Mouse (Mus musculus): ENCODE data around the gene Noct. TPM values are rescaled to one million over a fixed set of nuclear protein-coding genes. Genes with fewer than 3 reads are reported as not detected.

The Noct gene
- polyA plus RNA-seq, 1 experiment from 2014 or later, result 15.2 TPM

GRCm38 (mm10) chr3:51222834-51223460 is 1.3 kb upstream of the Noct start:
- no peak for DNase-seq (ENCODE audit: low spot score)
- Histone ChIP-seq H3K4me2 (ENCODE audit: low read depth, low read length, severe bottlenecking) (no peak overlapping the region), H3K36me3 (ENCODE audit: control insufficient read depth, insufficient read depth, low read length) (no peaks in the 10 kb centered on the region), H3K4me3 (ENCODE audit: low read depth, low read length) (no peak overlapping the region), H3K9ac (ENCODE audit: low read length) (no peak overlapping the region), H3K27me3 (ENCODE audit: control insufficient read depth, insufficient read depth, low read length) (no peaks in the 10 kb centered on the region), H3K4me1 (replicated peaks; ENCODE audit: control insufficient read depth, insufficient read depth, low read length) (peaks cover 4% of the 10 kb centered on the region; the same call in 1 of the 2 replicates), H3K27ac (ENCODE audit: low read depth, low read length) (no peak overlapping the region), H3K9me3 (ENCODE audit: control insufficient read depth, low read length) (no peaks in the 10 kb centered on the region)
- no peak for ATAC-seq (replicated peaks; ENCODE audit: low FRiP score)
- 67% methylated on average over 10 of the region's 10 CpGs for WGBS

- 17% methylated on average over 5 of the region's 5 CpGs for WGBS
- H3K9ac ChIP-seq (ENCODE audit: low read length), result peak overlapping the region; percentile 16; the same call in 1 of the 2 replicates
- no peaks in the 10 kb centered on the region for H3K9me3 ChIP-seq (ENCODE audit: control insufficient read depth, low read length)
- H3K36me3 ChIP-seq (ENCODE audit: control insufficient read depth, insufficient read depth, low read length), result no peaks in the 10 kb centered on the region
- no peaks in the 10 kb centered on the region for H3K27me3 ChIP-seq (ENCODE audit: control insufficient read depth, insufficient read depth, low read length)
- peaks cover 4% of the 10 kb centered on the region; the same call in 1 of the 2 replicates for H3K4me1 ChIP-seq (replicated peaks; ENCODE audit: control insufficient read depth, insufficient read depth, low read length)
- DNase-seq (ENCODE audit: low spot score) (no peak), ATAC-seq (replicated peaks; ENCODE audit: low FRiP score) (no peak)
- peak overlapping the region; percentile 94; the same call in 1 of the 2 replicates for H3K4me3 ChIP-seq (ENCODE audit: low read depth, low read length)
- H3K27ac ChIP-seq (ENCODE audit: low read depth, low read length), result no peak overlapping the region
- H3K4me2 ChIP-seq (ENCODE audit: low read depth, low read length, severe bottlenecking), result peak overlapping the region; percentile 74; the same call in 1 of the 2 replicates
Measured at GRCm38 (mm10) chr3:51223556-51223955, 691 bp upstream of the Noct start.

- Histone ChIP-seq H3K4me2 (ENCODE audit: low read depth, low read length, severe bottlenecking) (peak overlapping the region; percentile 74), H3K27me3 (ENCODE audit: control insufficient read depth, insufficient read depth, low read length) (no peaks in the 10 kb centered on the region), H3K4me1 (replicated peaks; ENCODE audit: control insufficient read depth, insufficient read depth, low read length) (peaks cover 4% of the 10 kb centered on the region; the same call in 1 of the 2 replicates), H3K36me3 (ENCODE audit: control insufficient read depth, insufficient read depth, low read length) (no peaks in the 10 kb centered on the region), H3K4me3 (ENCODE audit: low read depth, low read length) (peak overlapping the region; percentile 94), H3K9me3 (ENCODE audit: control insufficient read depth, low read length) (no peaks in the 10 kb centered on the region), H3K27ac (ENCODE audit: low read depth, low read length) (peak overlapping the region; percentile 93), H3K9ac (ENCODE audit: low read length) (peak overlapping the region; percentile 90)
- under 1% methylated on average over 38 of the region's 39 CpGs for WGBS
- peak; percentile 16; the same call in 1 of the 2 replicates for ATAC-seq (replicated peaks; ENCODE audit: low FRiP score)
- no peak for DNase-seq (ENCODE audit: low spot score)
Measured at GRCm38 (mm10) chr3:51225226-51225750, 1.0 kb downstream of the Noct start.

- no peaks in the 10 kb centered on the region for H3K27me3 ChIP-seq (ENCODE audit: control insufficient read depth, insufficient read depth, low read length)
- H3K27ac ChIP-seq (ENCODE audit: low read depth, low read length), result no peak overlapping the region
- ATAC-seq (replicated peaks; ENCODE audit: low FRiP score) (no peak), DNase-seq (ENCODE audit: low spot score) (no peak)
- WGBS, result 93% methylated on average over 10 of the region's 10 CpGs
- H3K4me2 ChIP-seq (ENCODE audit: low read depth, low read length, severe bottlenecking), result peak overlapping the region; percentile 74
- no peaks in the 10 kb centered on the region for H3K36me3 ChIP-seq (ENCODE audit: control insufficient read depth, insufficient read depth, low read length)
- peaks cover 4% of the 10 kb centered on the region; the same call in 1 of the 2 replicates for H3K4me1 ChIP-seq (replicated peaks; ENCODE audit: control insufficient read depth, insufficient read depth, low read length)
- H3K9ac ChIP-seq (ENCODE audit: low read length), result no peak overlapping the region
- H3K4me3 ChIP-seq (ENCODE audit: low read depth, low read length), result peak overlapping the region; percentile 94
- H3K9me3 ChIP-seq (ENCODE audit: control insufficient read depth, low read length), result no peaks in the 10 kb centered on the region
Measured at GRCm38 (mm10) chr3:51225979-51226378, 1.7 kb downstream of the Noct start.

- 92% methylated on average over 3 of the region's 3 CpGs for WGBS
- H3K4me2 ChIP-seq (ENCODE audit: low read depth, low read length, severe bottlenecking), result 0 out of 2 replicates have a peak overlapping the region, but pooled peaks have one; percentile 21
- DNase-seq (ENCODE audit: low spot score), result no peak
- no peak overlapping the region for H3K4me3 ChIP-seq (ENCODE audit: low read depth, low read length)
- no peak overlapping the region for H3K27ac ChIP-seq (ENCODE audit: low read depth, low read length)
- no peak for ATAC-seq (replicated peaks; ENCODE audit: low FRiP score)
- H3K9me3 ChIP-seq (ENCODE audit: control insufficient read depth, low read length), result no peaks in the 10 kb centered on the region
- no peaks in the 10 kb centered on the region for H3K36me3 ChIP-seq (ENCODE audit: control insufficient read depth, insufficient read depth, low read length)
- no peak overlapping the region for H3K9ac ChIP-seq (ENCODE audit: low read length)
- H3K4me1 ChIP-seq (replicated peaks; ENCODE audit: control insufficient read depth, insufficient read depth, low read length), result peaks cover 4% of the 10 kb centered on the region; the same call in 1 of the 2 replicates
- H3K27me3 ChIP-seq (ENCODE audit: control insufficient read depth, insufficient read depth, low read length), result no peaks in the 10 kb centered on the region
Measured at GRCm38 (mm10) chr3:51226601-51227000, 2.4 kb downstream of the Noct start.

GRCm38 (mm10) chr3:51228038-51228820 is 4.0 kb downstream of the Noct start:
- WGBS, result 78% methylated on average over 10 of the region's 10 CpGs
- H3K4me1 ChIP-seq (replicated peaks; ENCODE audit: control insufficient read depth, insufficient read depth, low read length), result peaks cover 4% of the 10 kb centered on the region; the same call in 1 of the 2 replicates
- H3K36me3 ChIP-seq (ENCODE audit: control insufficient read depth, insufficient read depth, low read length), result no peaks in the 10 kb centered on the region
- H3K27me3 ChIP-seq (ENCODE audit: control insufficient read depth, insufficient read depth, low read length), result no peaks in the 10 kb centered on the region
- no peak for ATAC-seq (replicated peaks; ENCODE audit: low FRiP score)
- H3K27ac ChIP-seq (ENCODE audit: low read depth, low read length), result no peak overlapping the region
- H3K4me3 ChIP-seq (ENCODE audit: low read depth, low read length), result no peak overlapping the region
- DNase-seq (ENCODE audit: low spot score), result no peak
- no peaks in the 10 kb centered on the region for H3K9me3 ChIP-seq (ENCODE audit: control insufficient read depth, low read length)
- no peak overlapping the region for H3K9ac ChIP-seq (ENCODE audit: low read length)
- H3K4me2 ChIP-seq (ENCODE audit: low read depth, low read length, severe bottlenecking), result no peak overlapping the region

GRCm38 (mm10) chr3:51228821-51229205 is 4.6 kb downstream of the Noct start:
- Histone ChIP-seq H3K4me1 (replicated peaks; ENCODE audit: control insufficient read depth, insufficient read depth, low read length) (peaks cover 4% of the 10 kb centered on the region; the same call in 1 of the 2 replicates), H3K4me2 (ENCODE audit: low read depth, low read length, severe bottlenecking) (no peak overlapping the region), H3K27me3 (ENCODE audit: control insufficient read depth, insufficient read depth, low read length) (no peaks in the 10 kb centered on the region), H3K9me3 (ENCODE audit: control insufficient read depth, low read length) (no peaks in the 10 kb centered on the region), H3K36me3 (ENCODE audit: control insufficient read depth, insufficient read depth, low read length) (no peaks in the 10 kb centered on the region), H3K9ac (ENCODE audit: low read length) (no peak overlapping the region), H3K27ac (ENCODE audit: low read depth, low read length) (no peak overlapping the region), H3K4me3 (ENCODE audit: low read depth, low read length) (no peak overlapping the region)
- WGBS, result 90% methylated on average over 9 of the region's 9 CpGs
- ATAC-seq (replicated peaks; ENCODE audit: low FRiP score) (no peak), DNase-seq (ENCODE audit: low spot score) (no peak)

GRCm38 (mm10) chr3:51229226-51229625 is 5.0 kb downstream of the Noct start:
- Histone ChIP-seq H3K27ac (ENCODE audit: low read depth, low read length) (no peak overlapping the region), H3K4me2 (ENCODE audit: low read depth, low read length, severe bottlenecking) (no peak overlapping the region), H3K9ac (ENCODE audit: low read length) (no peak overlapping the region), H3K9me3 (ENCODE audit: control insufficient read depth, low read length) (no peaks in the 10 kb centered on the region), H3K4me1 (replicated peaks; ENCODE audit: control insufficient read depth, insufficient read depth, low read length) (no peaks in the 10 kb centered on the region; the same call in 1 of the 2 replicates), H3K4me3 (ENCODE audit: low read depth, low read length) (no peak overlapping the region), H3K36me3 (ENCODE audit: control insufficient read depth, insufficient read depth, low read length) (no peaks in the 10 kb centered on the region), H3K27me3 (ENCODE audit: control insufficient read depth, insufficient read depth, low read length) (no peaks in the 10 kb centered on the region)
- no peak for DNase-seq (ENCODE audit: low spot score)
- no peak for ATAC-seq (replicated peaks; ENCODE audit: low FRiP score)
- WGBS, result 91% methylated on average over 3 of the region's 3 CpGs
